Mouse (Mus musculus) embryonic facial prominence, embryonic 14.5 days (tissue): ENCODE measurements around the gene Arfgap3. TPM values are rescaled to one million over a fixed set of nuclear protein-coding genes. Genes with fewer than 3 reads are reported as not detected.

ENCODE experiments used
- ATAC-seq: fragments of 200-750 bp; cut with Nextera tagmentation; 2 replicates; pipeline ENCODE4 v1.8.0; 2017; ENCODE audit warnings: low read depth, moderate number of reproducible peaks, moderate TSS enrichment
- DNase-seq: peaks from one replicate; pipeline ENCODE4 v3.0.0-alpha.2; 2015; ENCODE audit warnings: low spot score
- H3K27ac ChIP-seq: fragments of 300-500 bp; sonication (generic); replicated peaks from 2 replicates; pipeline ENCODE4 v1.5.1; 2014; ENCODE audit warnings: low read depth, mild to moderate bottlenecking, low read length, moderate library complexity
- H3K27me3 ChIP-seq: fragments of 300-500 bp; sonication (generic); replicated peaks from 2 replicates; pipeline ENCODE4 v1.6.1; 2014; ENCODE audit warnings: low read length; ENCODE audit not compliant: control insufficient read depth, insufficient read depth
- H3K36me3 ChIP-seq: fragments of 300-500 bp; sonication (generic); 2 replicates; pipeline ENCODE4 v1.6.1; 2014; ENCODE audit warnings: low read length, mixed read lengths; ENCODE audit not compliant: control insufficient read depth, insufficient read depth
- H3K4me1 ChIP-seq: fragments of 300-500 bp; sonication (generic); 2 replicates; pipeline ENCODE4 v1.6.1; 2014; ENCODE audit warnings: antibody characterized with exemption, low read length; ENCODE audit not compliant: control insufficient read depth, insufficient read depth
- H3K4me2 ChIP-seq: fragments of 300-500 bp; sonication (generic); 2 replicates; pipeline ENCODE4 v1.6.1; 2014; ENCODE audit warnings: low read depth, mild to moderate bottlenecking, low read length, moderate library complexity, mixed read lengths
- H3K4me3 ChIP-seq: fragments of 300-500 bp; sonication (generic); 2 replicates; pipeline ENCODE4 v1.5.1; 2014; ENCODE audit warnings: low read depth, mild to moderate bottlenecking, low read length
- H3K9ac ChIP-seq: fragments of 300-500 bp; sonication (generic); 2 replicates; pipeline ENCODE4 v1.6.1; 2014; ENCODE audit warnings: low read depth, mild to moderate bottlenecking, low read length, moderate library complexity, mixed read lengths
- H3K9me3 ChIP-seq: fragments of 300-500 bp; sonication (generic); 2 replicates; pipeline ENCODE4 v1.6.1; 2016; ENCODE audit warnings: low read length; ENCODE audit not compliant: control insufficient read depth
- WGBS: fragments of 180-500 bp; shearing (Covaris S2); extraction: QIAGEN DNeasy Blood & Tissue Kit; methylation state at CpG from one replicate; pipeline ENCODE4 v1.1.7; 2014; 5-methylcytosine and 5-hydroxymethylcytosine counted together
- polyA plus RNA-seq: library from polyadenylated mRNA; unstranded; fragments of >200 nt; fragmentation: Nextera tagmentation; extraction: Ambion mirVana; gene quantifications from 2 replicates; pipeline ENCODE4 v1.2.1, GENCODE M21; 2014

The Arfgap3 gene
- polyA plus RNA-seq, 1 experiment from 2014 or later, result 63.3 TPM

DNA sequence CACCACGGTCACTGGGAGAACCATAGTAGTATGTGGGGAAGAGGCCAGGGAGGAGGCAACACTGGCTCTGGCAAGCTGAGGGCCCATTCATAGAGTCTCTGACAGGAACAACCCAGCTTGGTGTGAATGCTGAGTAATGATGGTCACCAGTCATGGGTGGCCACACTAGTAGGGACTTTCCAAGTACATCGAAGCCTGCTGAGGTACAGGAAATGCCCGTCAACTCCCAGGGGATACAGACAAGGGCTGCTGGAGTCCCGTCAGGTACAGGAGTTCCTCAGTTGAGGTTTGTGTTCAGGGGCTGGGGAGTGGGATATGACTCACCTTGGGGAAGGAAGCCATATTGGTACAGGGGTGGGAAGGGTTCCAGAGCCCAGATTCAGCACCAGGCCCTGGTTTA is 54.0 kb downstream of the Arfgap3 start:
- Histone ChIP-seq H3K36me3 (peaks cover 30% of the 10 kb centered on the region; the same call in 1 of the 2 replicates), H3K27ac (no peak overlapping the region), H3K9me3 (no peaks in the 10 kb centered on the region), H3K4me3 (no peak overlapping the region), H3K4me2 (no peak overlapping the region), H3K4me1 (no peaks in the 10 kb centered on the region), H3K9ac (no peak overlapping the region), H3K27me3 (no peaks in the 10 kb centered on the region)
- WGBS, result 88% methylated on average over 4 of the region's 4 CpGs
- no peak for ATAC-seq
- DNase-seq, result no peak

- ATAC-seq (no peak), DNase-seq (no peak)
- H3K36me3 ChIP-seq, result peaks cover 21% of the 10 kb centered on the region; the same call in 1 of the 2 replicates
- no peaks in the 10 kb centered on the region for H3K4me1 ChIP-seq
- no peak overlapping the region for H3K4me3 ChIP-seq
- H3K27me3 ChIP-seq, result no peaks in the 10 kb centered on the region
- WGBS, result 80% methylated on average over 3 of the region's 3 CpGs
- H3K9me3 ChIP-seq, result no peaks in the 10 kb centered on the region
- no peak overlapping the region for H3K4me2 ChIP-seq
- H3K9ac ChIP-seq, result no peak overlapping the region
- no peak overlapping the region for H3K27ac ChIP-seq
Observed at GRCm38 (mm10) chr15:83294954-83295353, 55.1 kb downstream of the Arfgap3 start.

DNA sequence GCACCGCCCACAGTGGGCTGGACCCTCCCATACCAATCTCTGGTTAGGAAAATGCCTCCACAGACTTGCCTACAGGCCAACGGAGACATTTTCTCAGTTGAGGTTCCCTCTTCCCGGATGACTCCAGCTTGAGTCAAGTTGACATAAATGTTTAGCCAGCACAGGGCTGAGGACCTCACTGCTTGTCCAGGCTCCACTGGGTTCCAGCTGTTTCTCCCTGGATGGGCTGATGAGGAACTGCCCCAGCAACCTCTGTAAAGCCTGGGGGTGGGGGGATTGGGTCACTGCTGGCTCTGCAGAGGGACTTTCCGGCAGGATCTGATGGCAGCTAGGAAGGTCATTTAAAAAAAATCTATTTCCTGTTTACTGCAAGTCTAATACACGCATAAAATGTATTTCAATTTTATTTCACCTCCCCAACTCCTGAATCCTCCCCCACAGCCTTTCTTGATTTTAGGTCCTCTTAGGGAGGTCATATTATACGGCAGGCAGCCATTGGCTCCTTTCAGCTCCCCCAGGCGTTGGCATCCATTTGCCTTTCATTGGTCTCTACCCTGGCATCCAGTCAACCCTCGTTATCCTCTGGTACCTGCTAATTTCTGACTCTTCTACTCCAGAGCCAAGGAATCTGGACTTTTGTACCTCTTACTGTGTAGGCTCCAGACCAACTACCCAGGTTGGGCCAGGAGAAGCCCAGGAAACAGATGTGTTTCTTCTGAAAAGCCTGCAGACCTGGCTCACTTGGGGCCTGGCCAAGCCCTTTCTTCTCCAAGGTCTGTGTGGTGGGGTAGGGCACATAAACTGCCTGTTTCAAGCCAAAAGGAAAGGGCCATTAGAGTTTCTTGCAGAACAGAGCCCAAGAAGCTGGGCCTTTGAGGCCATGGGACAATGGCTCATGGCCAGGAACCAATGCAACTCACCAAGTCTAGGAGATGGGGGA is 56.1 kb downstream of the Arfgap3 start:
- H3K27me3 ChIP-seq, result no peaks in the 10 kb centered on the region
- H3K27ac ChIP-seq, result 0 out of 2 replicates have a peak overlapping the region, but pooled peaks have one; percentile 33
- no peaks in the 10 kb centered on the region for H3K4me1 ChIP-seq
- ATAC-seq (peak; percentile 45; the same call in 1 of the 2 replicates), DNase-seq (no peak)
- WGBS, result 82% methylated on average over 8 of the region's 8 CpGs
- H3K4me3 ChIP-seq, result no peak overlapping the region
- no peak overlapping the region for H3K9ac ChIP-seq
- H3K9me3 ChIP-seq, result no peaks in the 10 kb centered on the region
- H3K4me2 ChIP-seq, result no peak overlapping the region
- H3K36me3 ChIP-seq, result peaks cover 13% of the 10 kb centered on the region; the same call in 1 of the 2 replicates

- 66% methylated on average over 6 of the region's 6 CpGs for WGBS
- no peaks in the 10 kb centered on the region for H3K4me1 ChIP-seq
- DNase-seq, result no peak
- no peak overlapping the region for H3K4me2 ChIP-seq
- no peak for ATAC-seq
- no peaks in the 10 kb centered on the region for H3K9me3 ChIP-seq
- H3K27ac ChIP-seq, result no peak overlapping the region
- no peak overlapping the region for H3K4me3 ChIP-seq
- no peaks in the 10 kb centered on the region for H3K27me3 ChIP-seq
- 0 out of 2 replicates have a peak, but pooled peaks cover 5% of the 10 kb centered on the region for H3K36me3 ChIP-seq
- H3K9ac ChIP-seq, result no peak overlapping the region
Observed at GRCm38 (mm10) chr15:83293144-83293543, 56.9 kb downstream of the Arfgap3 start.

DNA sequence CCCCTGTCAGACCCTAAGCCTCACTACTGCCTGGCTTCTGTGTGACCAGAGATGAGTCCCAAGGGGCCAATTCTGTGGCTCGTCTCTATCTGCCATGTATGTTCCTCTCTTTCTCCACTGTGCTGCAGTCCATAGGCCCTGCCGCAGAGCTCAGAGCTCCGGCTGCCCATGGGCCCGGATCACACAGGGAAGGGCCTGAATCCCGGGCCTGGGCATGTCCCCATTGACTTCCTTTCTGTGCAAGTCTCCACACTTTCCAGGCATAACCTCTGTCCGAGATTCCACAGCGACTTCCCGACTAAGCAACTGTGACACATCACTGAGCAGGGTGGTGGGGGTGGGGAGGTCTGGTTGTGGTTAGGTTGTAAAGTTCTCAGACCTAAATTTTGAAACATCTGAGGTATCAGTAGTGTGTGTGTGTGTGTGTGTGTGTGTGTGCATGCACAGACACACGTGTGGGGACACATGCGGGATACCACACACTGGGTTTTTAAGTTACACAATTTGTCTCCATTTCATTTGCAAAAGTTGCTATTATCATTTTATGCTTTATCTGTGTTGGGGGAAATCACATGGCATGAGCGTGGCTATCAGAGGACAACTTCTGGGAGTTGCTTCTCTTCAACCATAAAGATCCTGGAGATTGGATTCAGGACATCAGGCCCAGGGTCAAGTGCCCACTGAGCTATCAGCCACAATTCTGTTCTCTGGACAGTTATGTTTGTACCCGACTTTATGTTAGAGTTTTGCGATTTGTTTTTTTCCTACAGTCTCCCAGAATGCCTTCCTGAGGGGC is 57.6 kb downstream of the Arfgap3 start:
- DNase-seq (no peak), ATAC-seq (no peak)
- no peaks in the 10 kb centered on the region for H3K36me3 ChIP-seq
- H3K4me1 ChIP-seq, result no peaks in the 10 kb centered on the region
- no peak overlapping the region for H3K4me2 ChIP-seq
- H3K27me3 ChIP-seq, result no peaks in the 10 kb centered on the region
- no peak overlapping the region for H3K9ac ChIP-seq
- H3K9me3 ChIP-seq, result no peaks in the 10 kb centered on the region
- 72% methylated on average over 13 of the region's 13 CpGs for WGBS
- H3K27ac ChIP-seq, result no peak overlapping the region
- H3K4me3 ChIP-seq, result no peak overlapping the region

GRCm38 (mm10) chr15:83290899-83291298 is 59.1 kb downstream of the Arfgap3 start:
- Histone ChIP-seq H3K27me3 (no peaks in the 10 kb centered on the region), H3K9ac (no peak overlapping the region), H3K4me3 (no peak overlapping the region), H3K9me3 (no peaks in the 10 kb centered on the region), H3K27ac (no peak overlapping the region), H3K4me2 (no peak overlapping the region), H3K4me1 (no peaks in the 10 kb centered on the region), H3K36me3 (no peaks in the 10 kb centered on the region)
- DNase-seq (no peak), ATAC-seq (peak; percentile 23; the same call in 1 of the 2 replicates)
- 79% methylated on average over 2 of the region's 2 CpGs for WGBS

DNA sequence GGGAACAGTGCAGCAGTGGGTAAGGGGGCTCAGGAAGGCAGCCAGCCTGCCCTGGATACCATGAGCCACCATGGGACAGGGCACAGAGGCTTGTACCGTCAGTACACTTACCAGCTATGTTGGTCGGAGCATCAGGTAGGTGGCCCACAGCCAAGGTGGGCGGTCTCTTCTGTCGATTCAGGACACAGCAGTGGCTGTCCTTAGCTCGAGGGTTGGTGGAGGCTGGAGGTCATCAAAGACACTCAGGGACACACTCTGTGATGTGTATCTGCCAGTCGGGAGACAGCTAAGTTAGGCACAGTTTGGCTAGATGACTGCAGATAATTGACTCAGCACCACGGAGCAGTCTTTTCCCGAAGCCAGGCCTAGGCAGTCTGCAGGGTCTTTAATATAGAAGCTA is 65.2 kb downstream of the Arfgap3 start:
- H3K36me3 ChIP-seq, result no peaks in the 10 kb centered on the region

DNA sequence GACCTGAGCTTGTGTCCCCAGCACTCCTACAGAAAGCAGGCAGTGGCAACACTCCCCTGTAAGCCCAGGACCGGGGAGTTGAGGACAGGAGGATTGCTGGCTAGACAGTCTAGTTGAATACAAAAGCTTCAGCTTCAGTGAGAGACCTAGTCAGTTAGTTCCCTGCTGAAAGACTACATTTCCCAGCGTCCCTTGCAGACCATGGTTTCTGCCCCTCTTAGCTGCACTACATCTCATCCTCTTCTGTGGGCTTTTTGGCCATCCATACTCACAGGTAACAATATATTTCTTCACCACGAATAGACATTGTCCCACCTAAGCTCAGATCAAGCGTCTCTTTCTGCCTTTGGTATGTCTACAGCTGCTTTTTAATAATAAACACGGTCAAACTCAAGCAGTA is 67.7 kb downstream of the Arfgap3 start:
- H3K4me2 ChIP-seq, result no peak overlapping the region
- no peaks in the 10 kb centered on the region for H3K9me3 ChIP-seq
- DNase-seq (no peak), ATAC-seq (no peak)
- H3K4me1 ChIP-seq, result no peaks in the 10 kb centered on the region
- no peak overlapping the region for H3K9ac ChIP-seq
- 64% methylated on average over 5 of the region's 5 CpGs for WGBS
- no peaks in the 10 kb centered on the region for H3K27me3 ChIP-seq
- no peaks in the 10 kb centered on the region for H3K36me3 ChIP-seq
- no peak overlapping the region for H3K27ac ChIP-seq
- H3K4me3 ChIP-seq, result no peak overlapping the region

More for the DNA sequence above, 65.2 kb downstream of the Arfgap3 start:
- Histone ChIP-seq H3K9ac (no peak overlapping the region), H3K4me2 (no peak overlapping the region), H3K4me1 (no peaks in the 10 kb centered on the region), H3K4me3 (no peak overlapping the region), H3K9me3 (no peaks in the 10 kb centered on the region), H3K27ac (no peak overlapping the region), H3K27me3 (no peaks in the 10 kb centered on the region)
- 81% methylated on average over 8 of the region's 8 CpGs for WGBS
- no peak for ATAC-seq
- no peak for DNase-seq
